Mouse (Mus musculus) activated CD4-positive, CD25-positive, alpha-beta regulatory T cell, adult 4 months (primary cell): Measurements from ENCODE around the gene Erbb4. TPM values are rescaled to one million over a fixed set of nuclear protein-coding genes. Genes with fewer than 3 reads are reported as not detected.

Source experiments
- ATAC-seq: one replicate; pipeline ENCODE4 v1.8.0; 2017
- polyA plus RNA-seq, 2 experiments: library from polyadenylated mRNA; unstranded; fragments of 100-300 nt; shearing (Covaris generic); gene quantifications; one replicate each; pipeline ENCODE4 v1.2.1; 2017

Gene Erbb4
- polyA plus RNA-seq, 2 experiments from 2014 or later: not detected

GRCm38 (mm10) chr1:68501561-68501960 lies 606.3 kb downstream of the Erbb4 start:
- no peak for ATAC-seq

- no peak for ATAC-seq
Observed at GRCm38 (mm10) chr1:68466390-68466960, 641.4 kb downstream of the Erbb4 start.

- ATAC-seq: no peak
Observed at GRCm38 (mm10) chr1:68451274-68451673, 656.6 kb downstream of the Erbb4 start.

- no peak for ATAC-seq
Observed at GRCm38 (mm10) chr1:68424336-68424983, 683.4 kb downstream of the Erbb4 start.

GRCm38 (mm10) chr1:68401204-68401603 lies 706.7 kb downstream of the Erbb4 start:
- no peak for ATAC-seq

GRCm38 (mm10) chr1:68371531-68371930 lies 736.3 kb downstream of the Erbb4 start:
- no peak for ATAC-seq

- ATAC-seq: no peak
Observed at GRCm38 (mm10) chr1:68333714-68334113, 774.1 kb downstream of the Erbb4 start.

GRCm38 (mm10) chr1:68305813-68306212 lies 802.0 kb downstream of the Erbb4 start:
- ATAC-seq: no peak

GRCm38 (mm10) chr1:68284443-68284842 lies 823.4 kb downstream of the Erbb4 start:
- no peak for ATAC-seq

GRCm38 (mm10) chr1:68275819-68276218 lies 832.0 kb downstream of the Erbb4 start:
- no peak for ATAC-seq

- no peak for ATAC-seq
Observed at GRCm38 (mm10) chr1:68178580-68178979, 929.3 kb downstream of the Erbb4 start.

GRCm38 (mm10) chr1:68155253-68155652 lies 952.6 kb downstream of the Erbb4 start:
- ATAC-seq: no peak

- ATAC-seq: no peak
Observed at GRCm38 (mm10) chr1:68150572-68150971, 957.3 kb downstream of the Erbb4 start.

- no peak for ATAC-seq
Observed at GRCm38 (mm10) chr1:68142562-68143350, 965.1 kb downstream of the Erbb4 start.

GRCm38 (mm10) chr1:68134943-68135342 lies 972.9 kb downstream of the Erbb4 start:
- no peak for ATAC-seq

- no peak for ATAC-seq
Observed at GRCm38 (mm10) chr1:68134450-68134849, 973.4 kb downstream of the Erbb4 start.

- ATAC-seq: no peak
Observed at GRCm38 (mm10) chr1:68123541-68123940, 984.3 kb downstream of the Erbb4 start.

- no peak for ATAC-seq
Observed at GRCm38 (mm10) chr1:68120364-68120763, 987.5 kb downstream of the Erbb4 start.

GRCm38 (mm10) chr1:68115721-68116120 lies 992.1 kb downstream of the Erbb4 start:
- ATAC-seq: no peak

GRCm38 (mm10) chr1:68106543-68106860 lies 1001.4 kb downstream of the Erbb4 start:
- ATAC-seq: no peak

- ATAC-seq: no peak
Observed at GRCm38 (mm10) chr1:68105834-68106542, 1001.9 kb downstream of the Erbb4 start.

GRCm38 (mm10) chr1:68089623-68090022 lies 1018.2 kb downstream of the Erbb4 start:
- no peak for ATAC-seq

GRCm38 (mm10) chr1:68056494-68056893 lies 1051.4 kb downstream of the Erbb4 start:
- no peak for ATAC-seq
